ENCODE assay signal across 9 mouse cellular contexts in the genomic region with DNA sequence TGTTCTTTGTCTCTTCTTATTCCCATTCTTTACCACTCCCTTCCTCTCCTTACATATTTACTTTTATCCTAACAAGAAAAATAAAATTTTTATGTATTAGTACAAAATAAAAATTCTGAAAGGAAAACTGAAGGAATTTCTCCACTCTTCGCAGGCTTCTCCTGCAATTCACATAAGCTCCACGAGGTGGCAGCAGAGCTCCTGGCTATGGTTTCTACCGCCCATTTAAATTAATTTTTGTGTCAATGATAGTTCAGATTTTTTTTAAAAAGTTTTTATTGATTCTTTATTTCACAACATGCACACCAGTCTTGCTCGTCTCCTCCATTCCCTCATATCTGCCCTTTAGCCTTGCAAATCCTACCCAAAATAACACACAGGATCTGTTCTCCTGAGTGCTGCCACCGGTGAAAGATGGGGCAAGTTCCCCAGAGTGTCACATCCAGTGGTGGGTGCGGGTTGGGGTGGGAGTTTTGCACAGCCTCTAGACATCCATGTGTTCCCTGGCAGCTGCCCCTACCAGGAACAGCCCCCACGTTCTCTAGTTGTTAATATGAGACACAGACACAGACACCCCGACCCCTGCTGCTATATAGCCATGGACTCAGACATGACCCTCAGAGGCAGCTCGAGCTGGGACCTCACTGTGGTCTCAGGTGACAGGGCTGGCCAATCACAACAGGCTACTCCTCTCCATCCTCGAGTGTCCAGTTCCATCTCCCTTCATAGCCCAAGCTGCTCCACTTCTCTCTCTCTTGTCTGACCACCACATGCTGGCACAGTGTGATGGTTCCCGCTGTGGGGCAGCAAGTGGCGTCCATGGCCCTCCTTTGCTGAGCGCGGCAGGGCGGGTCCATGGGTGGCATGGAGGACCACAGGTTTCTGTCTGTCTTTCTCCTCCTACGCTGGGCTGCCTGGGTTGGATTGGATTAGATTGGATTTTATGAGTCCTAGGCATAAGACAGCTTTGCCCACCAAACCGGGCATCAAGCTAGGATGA. TPM values are rescaled to one million over a fixed set of nuclear protein-coding genes. Genes with fewer than 3 reads are reported as not detected.
DNase-seq lines count a peak whose midpoint lies in the region; ATAC-seq and TF ChIP-seq lines count a peak whose summit lies in the region.
"Had no signal": no experiment of that assay in that cellular context is flagged by ENCODE, and none has a peak within 500 bp of the region (broad histone marks: within the 10 kb centered on the region; RNA-seq: fewer than 3 reads in every experiment).

No protein-coding gene starts in this region.

- H3K4me1 ChIP-seq in heart, postnatal 0 days (ENCODE audit: control insufficient read depth, insufficient read depth) = no peaks in the 10 kb centered on the region
- no peaks in the 10 kb centered on the region for H3K4me1 ChIP-seq in embryonic fibroblast, embryonic 13.5 days (ENCODE audit: control insufficient read depth, insufficient read depth, low read length)
- H3K4me1 ChIP-seq: limb, embryonic 15.5 days had no signal

- ATAC-seq in heart, postnatal 0 days (ENCODE audit: insufficient read depth, low read depth) = no peak
- no peak for ATAC-seq in granulocyte monocyte progenitor cell, adult 5-6 weeks (replicated peaks; ENCODE audit: poor library complexity, severe bottlenecking)

- no peak overlapping the region for H3K9ac ChIP-seq in heart, postnatal 0 days (replicated peaks; ENCODE audit: low read depth, low read length)
- H3K9ac ChIP-seq: limb, embryonic 15.5 days had no signal

- H3K4me2 ChIP-seq in heart, postnatal 0 days (ENCODE audit: low read depth, low read length) = no peak overlapping the region
- H3K4me2 ChIP-seq: limb, embryonic 15.5 days had no signal

- peak; percentile 81 for TF ChIP-seq CTCF in heart, postnatal 0 days (IDR thresholded peaks at IDR 0.05; ENCODE audit: low read depth)
- TF ChIP-seq CTCF in embryonic fibroblast, embryonic 13.5 days (IDR thresholded peaks at IDR 0.05; ENCODE audit: borderline replicate concordance, insufficient read depth, low read length) = peak; percentile 26; the same call in 1 of the 2 replicates

- WGBS in heart, postnatal 0 days = 42% methylated on average over 17 of the region's 17 CpGs

- no peaks in the 10 kb centered on the region for H3K36me3 ChIP-seq in heart, postnatal 0 days (replicated peaks; ENCODE audit: control insufficient read depth, insufficient read depth, low read length)
- H3K36me3 ChIP-seq: limb, embryonic 15.5 days had no signal

- no peaks in the 10 kb centered on the region for H3K9me3 ChIP-seq in heart, postnatal 0 days (replicated peaks; ENCODE audit: control insufficient read depth, low read length)
- H3K9me3 ChIP-seq: limb, embryonic 15.5 days had no signal

- intact Hi-C loops in heart, postnatal 25 days (cut with DNase I) = loop anchor here (1.0 to 10.0 kb wide), 4 partner anchors 149 to 535 kb away; no protein-coding TSS in a partner anchor

- TF ChIP-seq POLR2A in embryonic fibroblast, embryonic 13.5 days (IDR thresholded peaks at IDR 0.05; ENCODE audit: low read depth, low read length) = no peak

- H3K4me3 ChIP-seq in heart, postnatal 0 days (ENCODE audit: low read depth, low read length) = no peak overlapping the region
- H3K4me3 ChIP-seq in embryonic fibroblast, embryonic 13.5 days (ENCODE audit: insufficient read depth, low read length) = no peak overlapping the region
- H3K4me3 ChIP-seq: limb, embryonic 15.5 days had no signal

- peak; percentile 10 for DNase-seq in heart, postnatal 0 days (ENCODE audit: low spot score)
- no peak for DNase-seq in heart, postnatal 25 days (ENCODE audit: low spot score)
- DNase-seq in B cell, adult 2 months = peak; percentile 68 to 69
- DNase-seq in adrenal gland, postnatal 14 days = peak; percentile 48
- DNase-seq in kidney, postnatal 14 days = peak; percentile 50
- DNase-seq in lung, postnatal 25 days (ENCODE audit: low spot score) = peak; percentile 30

- TF ChIP-seq EP300 in heart, postnatal 0 days (IDR thresholded peaks at IDR 0.05; ENCODE audit: low read depth) = no peak

- no peak overlapping the region for H3K27ac ChIP-seq in heart, postnatal 0 days (ENCODE audit: low read depth)
- no peak overlapping the region for H3K27ac ChIP-seq in embryonic fibroblast, embryonic 13.5 days (ENCODE audit: insufficient read depth, low read length)
- H3K27ac ChIP-seq: limb, embryonic 15.5 days had no signal

- H3K27me3 ChIP-seq in heart, postnatal 0 days (ENCODE audit: control insufficient read depth, insufficient read depth, low read length) = no peaks in the 10 kb centered on the region
- H3K27me3 ChIP-seq: limb, embryonic 15.5 days had no signal

RNA-seq across cellular contexts. Expression of a gene that starts 18.3 kb away (rescaled TPM):
- not detected in 2 replicates for total RNA-seq in heart, postnatal 0 days (2014; rRNA removed; ENCODE audit: low replicate concordance)
- polyA plus RNA-seq in heart, postnatal 0 days (2015; fragmentation: Nextera tagmentation; extraction: Ambion mirVana) = 0.78 and 1.4 TPM in 2 replicates
- total RNA-seq in heart, postnatal 25 days (2021) = not detected
- not detected in 2 replicates for total RNA-seq in adrenal gland, postnatal 14 days (2021)
- polyA plus RNA-seq in embryonic fibroblast, embryonic 13.5 days (2011; ENCODE audit: insufficient read length, low read depth, missing spikeins) = not detected in 2 replicates
- total RNA-seq in granulocyte monocyte progenitor cell, adult 5-6 weeks (2014; fragmentation: Nextera tagmentation) = not detected in 2 replicates
- total RNA-seq in granulocyte monocyte progenitor cell, adult 5-6 weeks (2017) = 1.3 and 1.7 TPM in 2 replicates
